Mouse (Mus musculus): ENCODE measurements at regions not wholly inside any gene's neighbourhood (a gene's known extent, or its start where the extent isn't known, plus 50 kb on each side); places are given as distances from the start of the nearest gene placed in this dataset.

DNA sequence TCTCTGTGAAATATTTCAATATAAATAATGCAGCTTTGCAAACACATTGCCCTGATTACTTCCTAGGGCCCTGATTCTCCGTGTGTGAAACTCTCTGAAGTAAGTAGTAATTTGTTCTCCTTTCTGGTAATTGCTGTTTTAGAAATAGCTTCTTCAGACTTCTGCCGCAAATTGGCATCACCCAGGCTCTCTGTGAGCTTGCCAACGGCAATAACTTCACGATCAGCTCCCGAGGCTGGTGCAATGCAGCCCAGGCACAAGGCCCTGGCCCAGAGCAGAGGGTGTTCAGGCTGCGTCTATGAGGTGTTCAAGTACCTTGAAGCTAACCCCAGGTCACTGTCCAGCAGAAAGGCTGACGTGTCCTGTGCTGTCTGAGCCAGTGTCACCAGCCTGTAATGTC lies 310.8 kb upstream of the Kcnab2 start:
- no peaks in the 10 kb centered on the region for H3K4me1 ChIP-seq (ENCODE audit: control insufficient read depth in 1 of 2, insufficient read depth in 2 of 2)
- no peaks in the 10 kb centered on the region for H3K27me3 ChIP-seq (replicated peaks)
- no peak overlapping the region for H3K4me3 ChIP-seq (replicated peaks in 1 of 3; ENCODE audit: low read depth in 2 of 3, low read length in 2 of 3, poor library complexity in 1 of 3)
- no peak for DNase-seq (ENCODE audit: extremely low read depth)
- TF ChIP-seq PAX5 (IDR thresholded peaks at IDR 0.05; ENCODE audit: low read length) (no peak), MEF2A (IDR thresholded peaks at IDR 0.05; ENCODE audit: borderline replicate concordance, low read depth, low read length) (no peak), E2F4 (IDR thresholded peaks at IDR 0.05; ENCODE audit: insufficient replicate concordance, low read depth, low read length) (no peak)
- H3K36me3 ChIP-seq (replicated peaks in 1 of 2; ENCODE audit: control insufficient read depth in 1 of 2, insufficient read depth in 1 of 2, low read length in 1 of 2): no peaks in the 10 kb centered on the region
- no peak overlapping the region for H3K9ac ChIP-seq (ENCODE audit: insufficient read depth, low read depth)
- H3K4me2 ChIP-seq (ENCODE audit: insufficient read depth, low read depth, poor library complexity, severe bottlenecking): no peak overlapping the region
- H3K9me3 ChIP-seq (replicated peaks; ENCODE audit: low read length): peaks cover 90% of the 10 kb centered on the region
- H3K79me2 ChIP-seq (replicated peaks; ENCODE audit: control insufficient read depth, extremely low read depth, insufficient read depth, poor library complexity, severe bottlenecking): no peaks in the 10 kb centered on the region
- in situ Hi-C loops (cut with MboI; ENCODE audit: low pct_ligation_motif_present, low pct_unique_long_range_greater_than_20kb, low sequenced_read_pairs) (no loop called here), dilution Hi-C loops (cut with MboI; ENCODE audit: extremely low pct_ligation_motif_present, extremely low pct_unique_long_range_greater_than_20kb, low sequenced_read_pairs) (no loop called here)
- H3K27ac ChIP-seq (ENCODE audit: insufficient read depth, low read depth): no peak overlapping the region

DNA sequence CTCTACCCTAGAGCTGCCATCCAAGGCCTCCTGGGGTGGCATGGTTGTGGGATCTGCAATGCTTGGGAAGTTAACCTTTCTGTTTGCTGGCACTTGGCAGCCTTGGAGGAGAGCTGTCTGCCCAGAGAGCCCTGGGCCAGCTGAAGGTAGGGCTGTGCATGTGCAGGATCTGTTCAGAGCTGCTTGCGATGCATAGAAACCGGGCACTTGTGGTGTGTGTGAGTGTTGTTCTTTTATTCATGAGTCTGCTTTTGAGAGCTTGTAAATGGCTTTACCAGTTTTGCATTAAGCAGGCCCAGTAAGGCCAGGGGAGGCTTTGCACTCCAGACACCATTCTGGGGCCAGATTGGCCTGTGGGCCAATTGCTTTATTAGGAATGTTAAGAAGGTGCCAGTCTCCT lies 307.3 kb upstream of the Kcnab2 start:
- Histone ChIP-seq H3K27me3 (replicated peaks) (no peaks in the 10 kb centered on the region), H3K4me2 (ENCODE audit: insufficient read depth, low read depth, poor library complexity, severe bottlenecking) (no peak overlapping the region), H3K9me3 (replicated peaks; ENCODE audit: low read length) (peaks cover 81% of the 10 kb centered on the region), H3K9ac (ENCODE audit: insufficient read depth, low read depth) (no peak overlapping the region), H3K4me3 (replicated peaks in 1 of 3; ENCODE audit: low read depth in 2 of 3, low read length in 2 of 3, poor library complexity in 1 of 3) (no peak overlapping the region), H3K36me3 (replicated peaks in 1 of 2; ENCODE audit: control insufficient read depth in 1 of 2, insufficient read depth in 1 of 2, low read length in 1 of 2) (no peaks in the 10 kb centered on the region), H3K4me1 (ENCODE audit: control insufficient read depth in 1 of 2, insufficient read depth in 2 of 2) (no peaks in the 10 kb centered on the region), H3K27ac (ENCODE audit: insufficient read depth, low read depth) (no peak overlapping the region), H3K79me2 (replicated peaks; ENCODE audit: control insufficient read depth, extremely low read depth, insufficient read depth, poor library complexity, severe bottlenecking) (no peaks in the 10 kb centered on the region)
- in situ Hi-C loops (cut with MboI; ENCODE audit: low pct_ligation_motif_present, low pct_unique_long_range_greater_than_20kb, low sequenced_read_pairs): no loop called here
- dilution Hi-C loops (cut with MboI; ENCODE audit: extremely low pct_ligation_motif_present, extremely low pct_unique_long_range_greater_than_20kb, low sequenced_read_pairs): no loop called here
- no peak for DNase-seq (ENCODE audit: extremely low read depth)
- no peak for TF ChIP-seq USF1 (IDR thresholded peaks at IDR 0.05; ENCODE audit: low read depth, low read length)
- TF ChIP-seq UBTF (IDR thresholded peaks at IDR 0.05; ENCODE audit: low read depth, low read length): no peak
- no peak for TF ChIP-seq MYC (IDR thresholded peaks at IDR 0.05; ENCODE audit: low read depth, low read length)
- no peak for TF ChIP-seq EP300 (IDR thresholded peaks at IDR 0.05; ENCODE audit: low read length)
- TF ChIP-seq MAFK (IDR thresholded peaks at IDR 0.05; ENCODE audit: insufficient replicate concordance, low read length): no peak
- no peak for TF ChIP-seq ELF1 (IDR thresholded peaks at IDR 0.05; ENCODE audit: low read depth, low read length)
- no peak for TF ChIP-seq ZC3H11A (IDR thresholded peaks at IDR 0.05; ENCODE audit: low read depth, low read length)
- TF ChIP-seq E2F4 (IDR thresholded peaks at IDR 0.05; ENCODE audit: insufficient replicate concordance, low read depth, low read length): no peak
- TF ChIP-seq RAD21 (IDR thresholded peaks at IDR 0.05; ENCODE audit: low read depth, low read length): no peak
- TF ChIP-seq JUN (IDR thresholded peaks at IDR 0.05; ENCODE audit: insufficient read depth, low read depth, low read length): no peak

DNA sequence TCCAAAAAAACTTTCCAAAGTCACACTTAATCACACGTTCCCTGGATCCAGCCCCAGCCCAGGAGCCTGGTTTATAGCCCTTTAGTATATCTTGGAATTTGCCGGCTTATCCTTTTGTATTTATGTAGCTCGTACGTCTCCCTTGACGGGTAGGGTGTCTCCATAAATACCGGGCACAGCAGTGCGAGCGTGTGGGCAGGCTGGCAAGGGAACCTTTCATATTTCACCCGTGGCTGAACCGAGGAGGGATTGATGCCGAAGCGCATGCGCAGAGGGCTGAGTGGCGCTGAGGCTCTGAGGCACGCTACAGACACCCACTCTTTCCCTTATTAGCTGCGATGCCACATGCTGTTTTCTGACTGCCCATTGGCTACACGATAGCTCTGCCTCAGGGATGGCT lies 301.9 kb upstream of the Kcnab2 start:
- TF ChIP-seq RAD21 (IDR thresholded peaks at IDR 0.05; ENCODE audit: low read depth, low read length) (no peak), IRF4 (IDR thresholded peaks at IDR 0.05; ENCODE audit: low read depth, low read length) (no peak), ZNF384 (IDR thresholded peaks at IDR 0.05; ENCODE audit: low read depth, low read length) (no peak), NELFE (IDR thresholded peaks at IDR 0.05; ENCODE audit: low read depth, low read length) (no peak), ZC3H11A (IDR thresholded peaks at IDR 0.05; ENCODE audit: low read depth, low read length) (no peak), SIN3A (IDR thresholded peaks at IDR 0.05; ENCODE audit: low read length) (no peak), MAFK (IDR thresholded peaks at IDR 0.05; ENCODE audit: insufficient replicate concordance, low read length) (no peak), MYC (IDR thresholded peaks at IDR 0.05; ENCODE audit: low read depth, low read length) (no peak), HCFC1 (IDR thresholded peaks at IDR 0.05; ENCODE audit: low read depth, low read length) (no peak), SMC3 (IDR thresholded peaks at IDR 0.05; ENCODE audit: low read depth, low read length) (no peak), RCOR1 (conservative IDR thresholded peaks at IDR 0.05; ENCODE audit: low read depth, low read length) (no peak), ETS1 (conservative IDR thresholded peaks at IDR 0.05; ENCODE audit: low read depth, low read length) (no peak)
- Histone ChIP-seq H3K9me3 (replicated peaks; ENCODE audit: low read length) (peaks cover 85% of the 10 kb centered on the region), H3K4me2 (ENCODE audit: insufficient read depth, low read depth, poor library complexity, severe bottlenecking) (no peak overlapping the region), H3K36me3 (replicated peaks in 1 of 2; ENCODE audit: control insufficient read depth in 1 of 2, insufficient read depth in 1 of 2, low read length in 1 of 2) (no peaks in the 10 kb centered on the region), H3K4me3 (replicated peaks in 1 of 3; ENCODE audit: low read depth in 2 of 3, low read length in 2 of 3, poor library complexity in 1 of 3) (no peak overlapping the region), H3K27me3 (replicated peaks) (no peaks in the 10 kb centered on the region), H3K9ac (ENCODE audit: insufficient read depth, low read depth) (no peak overlapping the region), H3K4me1 (ENCODE audit: control insufficient read depth in 1 of 2, insufficient read depth in 2 of 2) (no peaks in the 10 kb centered on the region), H3K27ac (ENCODE audit: insufficient read depth, low read depth) (no peak overlapping the region), H3K79me2 (replicated peaks; ENCODE audit: control insufficient read depth, extremely low read depth, insufficient read depth, poor library complexity, severe bottlenecking) (no peaks in the 10 kb centered on the region)
- DNase-seq (ENCODE audit: extremely low read depth): no peak
- dilution Hi-C loops (cut with MboI; ENCODE audit: extremely low pct_ligation_motif_present, extremely low pct_unique_long_range_greater_than_20kb, low sequenced_read_pairs): no loop called here
- in situ Hi-C loops (cut with MboI; ENCODE audit: low pct_ligation_motif_present, low pct_unique_long_range_greater_than_20kb, low sequenced_read_pairs): no loop called here
